9 mouse cellular contexts compared by ENCODE assay signal in genomic region chr2:167864228-167864627, GRCm38 (mm10).
DNase-seq lines count a peak whose midpoint lies in the region; ATAC-seq lines count a peak whose summit lies in the region.
"Had no signal": no experiment of that assay in that cellular context is flagged by ENCODE, and none has a peak within 500 bp of the region (broad histone marks: within the 10 kb centered on the region; RNA-seq: fewer than 3 reads in every experiment).

No protein-coding gene starts in this region.

- H3K27me3 ChIP-seq in embryonic facial prominence, embryonic 14.5 days (replicated peaks; ENCODE audit: control insufficient read depth, insufficient read depth, low read length): no peaks in the 10 kb centered on the region
- H3K27me3 ChIP-seq in embryonic facial prominence, embryonic 10.5 days (replicated peaks; ENCODE audit: low read depth, poor library complexity, severe bottlenecking): 0 out of 2 replicates have a peak, but pooled peaks cover 6% of the 10 kb centered on the region
- H3K27me3 ChIP-seq: limb, embryonic 12.5 days had no signal

- H3K4me2 ChIP-seq in embryonic facial prominence, embryonic 14.5 days (ENCODE audit: low read depth, low read length): no peak overlapping the region
- H3K4me2 ChIP-seq: limb, embryonic 12.5 days had no signal

- WGBS in embryonic facial prominence, embryonic 14.5 days: 28% methylated on average over 8 of the region's 8 CpGs
- 60% methylated on average over 8 of the region's 8 CpGs for WGBS in embryonic facial prominence, embryonic 10.5 days

- no peaks in the 10 kb centered on the region for H3K9me3 ChIP-seq in embryonic facial prominence, embryonic 14.5 days (ENCODE audit: control insufficient read depth, low read length)
- H3K9me3 ChIP-seq in embryonic facial prominence, embryonic 10.5 days: no peaks in the 10 kb centered on the region
- H3K9me3 ChIP-seq: limb, embryonic 12.5 days had no signal

- H3K4me1 ChIP-seq in embryonic facial prominence, embryonic 14.5 days (ENCODE audit: control insufficient read depth, insufficient read depth, low read length): peaks cover 34% of the 10 kb centered on the region
- peaks cover 52% of the 10 kb centered on the region for H3K4me1 ChIP-seq in embryonic facial prominence, embryonic 10.5 days

- no peak for ATAC-seq in embryonic facial prominence, embryonic 14.5 days (ENCODE audit: low read depth)
- peak; percentile 59 for ATAC-seq in granulocyte monocyte progenitor cell, adult 5-6 weeks (replicated peaks; ENCODE audit: poor library complexity, severe bottlenecking)

- H3K9ac ChIP-seq in embryonic facial prominence, embryonic 14.5 days (ENCODE audit: low read depth, low read length): no peak overlapping the region

- DNase-seq in embryonic facial prominence, embryonic 14.5 days (ENCODE audit: low spot score): peak; percentile 42
- no peak for DNase-seq in embryonic facial prominence, embryonic 10.5 days (ENCODE audit: low spot score)
- peak; percentile 75 for DNase-seq in kidney, adult 18-20 months
- peak; percentile 74 for DNase-seq in lung, postnatal 25 days (ENCODE audit: low spot score)
- no peak for DNase-seq in layer of hippocampus, postnatal 36 days
- no peak for DNase-seq in cerebellum, adult 11 months
- DNase-seq in yolk sac, embryonic 10.5 days (ENCODE audit: low spot score): no peak

- H3K27ac ChIP-seq in embryonic facial prominence, embryonic 14.5 days (replicated peaks; ENCODE audit: low read depth, low read length): no peak overlapping the region
- H3K27ac ChIP-seq in embryonic facial prominence, embryonic 10.5 days (replicated peaks): no peak overlapping the region
- H3K27ac ChIP-seq: limb, embryonic 12.5 days had no signal

- H3K36me3 ChIP-seq in embryonic facial prominence, embryonic 14.5 days (ENCODE audit: control insufficient read depth, insufficient read depth, low read length): no peaks in the 10 kb centered on the region
- H3K36me3 ChIP-seq in embryonic facial prominence, embryonic 10.5 days (replicated peaks): no peaks in the 10 kb centered on the region
- H3K36me3 ChIP-seq: limb, embryonic 12.5 days had no signal

- H3K4me3 ChIP-seq in embryonic facial prominence, embryonic 14.5 days (ENCODE audit: low read depth, low read length): no peak overlapping the region
- H3K4me3 ChIP-seq in embryonic facial prominence, embryonic 10.5 days: no peak overlapping the region
- H3K4me3 ChIP-seq: limb, embryonic 12.5 days had no signal

Comparison
In these comparisons a context has a peak if more than half of its experiments do, and no peak if none do; other contexts are left out.
1. DNase-seq: peak in embryonic facial prominence, embryonic 14.5 days (single experiment), kidney, adult 18-20 months (single experiment) and lung, postnatal 25 days (single experiment); none in embryonic facial prominence, embryonic 10.5 days (single experiment), layer of hippocampus, postnatal 36 days (0 of 2), cerebellum, adult 11 months (single experiment) and yolk sac, embryonic 10.5 days (single experiment).